Comparison of ENCODE assay signal across 8 mouse cellular contexts in the genomic region with DNA sequence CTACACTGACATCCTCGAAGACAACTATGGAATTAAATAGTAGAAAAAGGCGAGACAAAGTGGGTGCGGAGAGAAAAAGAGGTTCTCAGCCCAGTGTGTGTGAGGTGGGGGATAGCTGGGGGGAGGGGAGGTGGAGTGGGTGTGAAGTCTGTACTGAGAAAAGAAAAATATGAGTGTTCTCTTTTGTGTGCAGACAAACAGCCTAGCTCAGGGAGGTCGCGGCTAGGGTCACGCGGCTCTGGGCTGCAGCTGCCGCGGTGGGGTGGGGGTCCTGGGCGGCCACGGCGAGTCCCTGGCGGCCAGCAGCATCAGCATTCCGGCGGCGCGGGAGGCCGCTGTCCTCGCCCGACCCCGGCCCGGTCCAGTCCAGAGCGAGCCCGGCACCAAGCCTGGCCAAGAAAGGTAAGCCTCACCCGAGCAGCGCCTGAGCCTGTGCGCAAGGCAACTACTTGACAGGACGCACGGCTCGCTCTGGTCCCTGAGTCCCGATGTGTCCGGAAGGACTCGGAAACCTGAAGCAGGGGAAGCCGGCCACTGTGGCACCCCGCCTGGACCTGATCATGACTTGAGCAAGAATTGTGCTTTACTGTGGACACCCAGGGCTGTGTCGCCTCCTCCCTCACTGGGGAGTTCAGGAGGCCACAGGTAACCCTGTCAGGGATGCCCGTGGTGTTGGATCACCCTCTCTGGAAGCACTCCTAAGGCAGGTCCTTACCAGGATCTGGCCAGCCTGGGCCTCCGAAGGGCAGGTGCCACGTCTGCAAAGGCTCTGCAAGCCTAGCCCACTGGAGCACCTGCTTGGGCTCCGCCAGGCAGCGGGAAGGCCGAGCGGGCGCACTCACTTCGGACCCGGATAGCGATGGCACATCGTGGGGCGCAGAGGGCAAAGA.
DNase-seq lines count a peak whose midpoint lies in the region; ATAC-seq lines count a peak whose summit lies in the region.

No protein-coding gene starts in this region.

- H3K4me2 ChIP-seq in heart, embryonic 12.5 days, result peak overlapping the region; percentile 17; the same call in 1 of the 2 replicates
- H3K4me2 ChIP-seq in embryonic facial prominence, embryonic 13.5 days, result peak overlapping the region; percentile 51
- peak overlapping the region; percentile 44 for H3K4me2 ChIP-seq in kidney, embryonic 16.5 days (replicated peaks; ENCODE audit: low read depth, low read length)
- peak overlapping the region; percentile 53 for H3K4me2 ChIP-seq in neural tube, embryonic 13.5 days

- H3K9me3 ChIP-seq in heart, embryonic 12.5 days (replicated peaks), result no peaks in the 10 kb centered on the region
- H3K9me3 ChIP-seq in embryonic facial prominence, embryonic 13.5 days, result no peaks in the 10 kb centered on the region
- H3K9me3 ChIP-seq in kidney, embryonic 16.5 days (ENCODE audit: low read length), result no peaks in the 10 kb centered on the region
- H3K9me3 ChIP-seq in neural tube, embryonic 13.5 days, result no peaks in the 10 kb centered on the region

- no peak overlapping the region for H3K27ac ChIP-seq in heart, embryonic 12.5 days (ENCODE audit: poor library complexity, severe bottlenecking)
- no peak overlapping the region for H3K27ac ChIP-seq in embryonic facial prominence, embryonic 13.5 days
- H3K27ac ChIP-seq in kidney, embryonic 16.5 days (ENCODE audit: low read length), result no peak overlapping the region
- H3K27ac ChIP-seq in neural tube, embryonic 13.5 days (replicated peaks), result 0 out of 2 replicates have a peak overlapping the region, but pooled peaks have one; percentile 10

- H3K36me3 ChIP-seq in heart, embryonic 12.5 days, result no peaks in the 10 kb centered on the region
- no peaks in the 10 kb centered on the region for H3K36me3 ChIP-seq in embryonic facial prominence, embryonic 13.5 days
- no peaks in the 10 kb centered on the region for H3K36me3 ChIP-seq in kidney, embryonic 16.5 days (ENCODE audit: insufficient read depth, low read length)
- no peaks in the 10 kb centered on the region for H3K36me3 ChIP-seq in neural tube, embryonic 13.5 days

- H3K9ac ChIP-seq in heart, embryonic 12.5 days, result no peak overlapping the region
- H3K9ac ChIP-seq in embryonic facial prominence, embryonic 13.5 days, result no peak overlapping the region
- no peak overlapping the region for H3K9ac ChIP-seq in kidney, embryonic 16.5 days (replicated peaks; ENCODE audit: low read length)
- peak overlapping the region; percentile 55 for H3K9ac ChIP-seq in neural tube, embryonic 13.5 days

- no peak for DNase-seq in heart, adult 9 months (ENCODE audit: low spot score in 2 of 2)
- DNase-seq in heart, adult 11 months, result no peak
- no peak for DNase-seq in B cell, adult 2 months

- H3K4me3 ChIP-seq in heart, embryonic 12.5 days, result peak overlapping the region; percentile 3
- H3K4me3 ChIP-seq in embryonic facial prominence, embryonic 13.5 days, result peak overlapping the region; percentile 24
- peak overlapping the region; percentile 28 for H3K4me3 ChIP-seq in kidney, embryonic 16.5 days (ENCODE audit: low read length)
- H3K4me3 ChIP-seq in neural tube, embryonic 13.5 days, result peak overlapping the region; percentile 29

- ATAC-seq in heart, embryonic 12.5 days (ENCODE audit: insufficient number of reproducible peaks, low FRiP score), result no peak
- ATAC-seq in embryonic facial prominence, embryonic 13.5 days (ENCODE audit: insufficient number of reproducible peaks, insufficient read depth, low FRiP score, low TSS enrichment, low read depth), result no peak
- peak; percentile 50; the same call in 1 of the 2 replicates for ATAC-seq in kidney, embryonic 16.5 days (ENCODE audit: low FRiP score, low TSS enrichment)
- peak; percentile 66 for ATAC-seq in neural tube, embryonic 13.5 days (ENCODE audit: low read depth)
- no peak for ATAC-seq in inflammation-experienced regulatory T-cells, adult 6 months

- WGBS in heart, embryonic 12.5 days, result 2% methylated on average over 49 of the region's 49 CpGs
- WGBS in embryonic facial prominence, embryonic 13.5 days, result 1% methylated on average over 49 of the region's 49 CpGs
- WGBS in kidney, embryonic 16.5 days, result 2% methylated on average over 49 of the region's 49 CpGs
- WGBS in neural tube, embryonic 13.5 days, result 2% methylated on average over 47 of the region's 49 CpGs

- peaks cover 78% of the 10 kb centered on the region for H3K27me3 ChIP-seq in heart, embryonic 12.5 days (replicated peaks)
- H3K27me3 ChIP-seq in embryonic facial prominence, embryonic 13.5 days, result peaks cover 88% of the 10 kb centered on the region
- peaks cover 75% of the 10 kb centered on the region for H3K27me3 ChIP-seq in kidney, embryonic 16.5 days (ENCODE audit: insufficient read depth, low read length)
- peaks cover 78% of the 10 kb centered on the region for H3K27me3 ChIP-seq in neural tube, embryonic 13.5 days

- peaks cover 16% of the 10 kb centered on the region; the same call in 1 of the 2 replicates for H3K4me1 ChIP-seq in heart, embryonic 12.5 days (replicated peaks)
- H3K4me1 ChIP-seq in embryonic facial prominence, embryonic 13.5 days, result peaks cover 31% of the 10 kb centered on the region
- H3K4me1 ChIP-seq in kidney, embryonic 16.5 days (ENCODE audit: insufficient read depth, low read length), result peaks cover 23% of the 10 kb centered on the region
- peaks cover 33% of the 10 kb centered on the region for H3K4me1 ChIP-seq in neural tube, embryonic 13.5 days (replicated peaks)

Comparison
In these comparisons a context has a peak if more than half of its experiments do, and no peak if none do; other contexts are left out.
1. ATAC-seq: peak in kidney, embryonic 16.5 days (single experiment) and neural tube, embryonic 13.5 days (single experiment); none in heart, embryonic 12.5 days (single experiment), embryonic facial prominence, embryonic 13.5 days (single experiment) and inflammation-experienced regulatory T-cells, adult 6 months (single experiment).
2. Peak in every context shown above with its lines, with median percentiles within 50 percentile points of each other: H3K4me2 ChIP-seq and H3K4me3 ChIP-seq.